Mouse (Mus musculus) neural tube, embryonic 11.5 days (tissue): ENCODE measurements around the gene Cnksr3. TPM values are rescaled to one million over a fixed set of nuclear protein-coding genes. Genes with fewer than 3 reads are reported as not detected.

Experiments
- ATAC-seq: fragments of 200-750 bp; cut with Nextera tagmentation; 2 replicates; pipeline ENCODE4 v1.8.0; 2017; ENCODE audit warnings: moderate number of reproducible peaks, mild to moderate bottlenecking, moderate TSS enrichment, moderate library complexity; ENCODE audit not compliant: insufficient read depth, low FRiP score, low TSS enrichment
- DNase-seq: peaks from one replicate; pipeline ENCODE4 v3.0.0-alpha.2; 2015; ENCODE audit warnings: low spot score
- H3K27ac ChIP-seq: fragments of 300-500 bp; sonication (generic); 2 replicates; pipeline ENCODE4 v1.5.1; 2014; ENCODE audit warnings: low read depth, mild to moderate bottlenecking, low read length
- H3K27me3 ChIP-seq: fragments of 300-500 bp; sonication (generic); 2 replicates; pipeline ENCODE4 v1.6.1; 2014; ENCODE audit warnings: mild to moderate bottlenecking, low read length, mixed read lengths; ENCODE audit not compliant: control insufficient read depth, insufficient read depth
- H3K36me3 ChIP-seq: fragments of 300-500 bp; sonication (generic); 2 replicates; pipeline ENCODE4 v1.6.1; 2014; ENCODE audit warnings: mild to moderate bottlenecking, low read length, moderate library complexity, mixed read lengths; ENCODE audit not compliant: control insufficient read depth, insufficient read depth
- H3K4me1 ChIP-seq: fragments of 300-500 bp; sonication (generic); 2 replicates; pipeline ENCODE4 v1.6.1; 2014; ENCODE audit warnings: low read length, mixed read lengths; ENCODE audit not compliant: control insufficient read depth, insufficient read depth
- H3K4me2 ChIP-seq: fragments of 300-500 bp; sonication (generic); 2 replicates; pipeline ENCODE4 v1.6.1; 2014; ENCODE audit warnings: low read depth, mild to moderate bottlenecking, moderate library complexity
- H3K4me3 ChIP-seq: fragments of 300-500 bp; sonication (generic); 2 replicates; pipeline ENCODE4 v1.5.1; 2014; ENCODE audit warnings: low read depth, low read length
- H3K9ac ChIP-seq: fragments of 300-500 bp; sonication (generic); 2 replicates; pipeline ENCODE4 v1.6.1; 2014; ENCODE audit warnings: mild to moderate bottlenecking, low read length
- H3K9me3 ChIP-seq: fragments of 300-500 bp; sonication (generic); 2 replicates; pipeline ENCODE4 v1.6.1; 2016; ENCODE audit warnings: low read length; ENCODE audit not compliant: control insufficient read depth
- WGBS: fragments of 180-500 bp; shearing (Covaris S2); extraction: QIAGEN DNeasy Blood & Tissue Kit; methylation state at CpG from one replicate; pipeline ENCODE4 v1.1.7; 2014; 5-methylcytosine and 5-hydroxymethylcytosine counted together
- polyA plus RNA-seq: library from polyadenylated mRNA; unstranded; fragments of >200 nt; fragmentation: Nextera tagmentation; extraction: Ambion mirVana; gene quantifications from 2 replicates; pipeline ENCODE4 v1.2.1, GENCODE M21; 2014

Gene Cnksr3
- polyA plus RNA-seq, 1 experiment from 2014 or later = 8.1 TPM

- DNase-seq = no peak
- Histone ChIP-seq H3K4me1 (no peaks in the 10 kb centered on the region), H3K9me3 (no peaks in the 10 kb centered on the region), H3K4me2 (no peak overlapping the region), H3K27ac (no peak overlapping the region), H3K36me3 (no peaks in the 10 kb centered on the region; the same call in 1 of the 2 replicates), H3K4me3 (no peak overlapping the region), H3K27me3 (no peaks in the 10 kb centered on the region), H3K9ac (no peak overlapping the region)
- ATAC-seq = no peak
- WGBS = 88% methylated on average over 5 of the region's 5 CpGs
Observed at GRCm38 (mm10) chr10:7145614-7146013, 66.4 kb downstream of the Cnksr3 start.

GRCm38 (mm10) chr10:7144081-7144783, 67.8 kb downstream of the Cnksr3 start:
- 79% methylated on average over 13 of the region's 13 CpGs for WGBS
- Histone ChIP-seq H3K9me3 (no peaks in the 10 kb centered on the region), H3K27me3 (no peaks in the 10 kb centered on the region), H3K4me3 (no peak overlapping the region), H3K4me1 (no peaks in the 10 kb centered on the region), H3K4me2 (no peak overlapping the region), H3K9ac (no peak overlapping the region), H3K36me3 (no peaks in the 10 kb centered on the region; the same call in 1 of the 2 replicates), H3K27ac (no peak overlapping the region)
- ATAC-seq (no peak), DNase-seq (no peak)

- Histone ChIP-seq H3K36me3 (no peaks in the 10 kb centered on the region; the same call in 1 of the 2 replicates), H3K9ac (no peak overlapping the region), H3K27ac (no peak overlapping the region), H3K4me3 (no peak overlapping the region), H3K9me3 (no peaks in the 10 kb centered on the region), H3K27me3 (no peaks in the 10 kb centered on the region), H3K4me2 (no peak overlapping the region), H3K4me1 (no peaks in the 10 kb centered on the region)
- 94% methylated on average over 8 of the region's 8 CpGs for WGBS
- DNase-seq (no peak), ATAC-seq (no peak)
Observed at GRCm38 (mm10) chr10:7142287-7142686, 69.8 kb downstream of the Cnksr3 start.

GRCm38 (mm10) chr10:7140282-7140681, 71.8 kb downstream of the Cnksr3 start:
- Histone ChIP-seq H3K4me2 (no peak overlapping the region), H3K4me3 (no peak overlapping the region), H3K36me3 (no peaks in the 10 kb centered on the region; the same call in 1 of the 2 replicates), H3K4me1 (no peaks in the 10 kb centered on the region), H3K27me3 (no peaks in the 10 kb centered on the region), H3K9me3 (no peaks in the 10 kb centered on the region), H3K9ac (no peak overlapping the region), H3K27ac (no peak overlapping the region)
- no peak for ATAC-seq
- 59% methylated on average over 6 of the region's 6 CpGs for WGBS
- no peak for DNase-seq

GRCm38 (mm10) chr10:7138049-7138448, 74.0 kb downstream of the Cnksr3 start:
- H3K27me3 ChIP-seq = no peaks in the 10 kb centered on the region
- H3K4me2 ChIP-seq = no peak overlapping the region
- 82% methylated on average over 12 of the region's 12 CpGs for WGBS
- ATAC-seq (no peak), DNase-seq (no peak)
- H3K27ac ChIP-seq = no peak overlapping the region
- H3K36me3 ChIP-seq = no peaks in the 10 kb centered on the region
- H3K4me3 ChIP-seq = no peak overlapping the region
- no peak overlapping the region for H3K9ac ChIP-seq
- no peaks in the 10 kb centered on the region for H3K9me3 ChIP-seq
- H3K4me1 ChIP-seq = no peaks in the 10 kb centered on the region

GRCm38 (mm10) chr10:7135751-7136150, 76.3 kb downstream of the Cnksr3 start:
- no peak overlapping the region for H3K4me2 ChIP-seq
- no peak overlapping the region for H3K4me3 ChIP-seq
- DNase-seq (no peak), ATAC-seq (no peak)
- no peaks in the 10 kb centered on the region for H3K36me3 ChIP-seq
- H3K9ac ChIP-seq = no peak overlapping the region
- no peaks in the 10 kb centered on the region for H3K9me3 ChIP-seq
- no peak overlapping the region for H3K27ac ChIP-seq
- WGBS = 92% methylated on average over 2 of the region's 2 CpGs
- H3K27me3 ChIP-seq = no peaks in the 10 kb centered on the region
- no peaks in the 10 kb centered on the region for H3K4me1 ChIP-seq

GRCm38 (mm10) chr10:7133005-7133404, 79.0 kb downstream of the Cnksr3 start:
- H3K36me3 ChIP-seq = no peaks in the 10 kb centered on the region; the same call in 1 of the 2 replicates
- no peaks in the 10 kb centered on the region for H3K4me1 ChIP-seq
- ATAC-seq = no peak
- no peak overlapping the region for H3K27ac ChIP-seq
- WGBS = 92% methylated on average over 5 of the region's 5 CpGs
- no peak overlapping the region for H3K4me3 ChIP-seq
- H3K27me3 ChIP-seq = no peaks in the 10 kb centered on the region
- no peak overlapping the region for H3K4me2 ChIP-seq
- no peak for DNase-seq
- H3K9ac ChIP-seq = no peak overlapping the region
- no peaks in the 10 kb centered on the region for H3K9me3 ChIP-seq

- ATAC-seq (no peak), DNase-seq (no peak)
- no peak overlapping the region for H3K9ac ChIP-seq
- no peak overlapping the region for H3K4me2 ChIP-seq
- WGBS = 92% methylated on average over 3 of the region's 3 CpGs
- no peaks in the 10 kb centered on the region for H3K4me1 ChIP-seq
- H3K36me3 ChIP-seq = no peaks in the 10 kb centered on the region; the same call in 1 of the 2 replicates
- no peaks in the 10 kb centered on the region for H3K27me3 ChIP-seq
- no peak overlapping the region for H3K27ac ChIP-seq
- H3K9me3 ChIP-seq = no peaks in the 10 kb centered on the region
- no peak overlapping the region for H3K4me3 ChIP-seq
Observed at GRCm38 (mm10) chr10:7131441-7131840, 80.6 kb downstream of the Cnksr3 start.

GRCm38 (mm10) chr10:7127828-7128227, 84.2 kb downstream of the Cnksr3 start:
- no peak overlapping the region for H3K4me3 ChIP-seq
- ATAC-seq (no peak), DNase-seq (no peak)
- no peaks in the 10 kb centered on the region; the same call in 1 of the 2 replicates for H3K36me3 ChIP-seq
- no peak overlapping the region for H3K27ac ChIP-seq
- H3K4me2 ChIP-seq = no peak overlapping the region
- H3K9ac ChIP-seq = no peak overlapping the region
- no peaks in the 10 kb centered on the region for H3K27me3 ChIP-seq
- no peaks in the 10 kb centered on the region for H3K9me3 ChIP-seq
- WGBS = 93% methylated on average over 9 of the region's 9 CpGs
- no peaks in the 10 kb centered on the region for H3K4me1 ChIP-seq
